Mouse (Mus musculus) liver, postnatal 0 days (tissue): ENCODE measurements around the gene Tifab.

Experiments
- CTCF ChIP-seq: sonication (generic); IDR thresholded peaks from 2 replicates; pipeline ENCODE4 v1.5.1; 2016; ENCODE audit warnings: antibody characterized with exemption, low read depth
- EP300 ChIP-seq: IDR thresholded peaks from 2 replicates; pipeline ENCODE4 v1.6.1; 2016; ENCODE audit warnings: antibody characterized with exemption, low read depth, mild to moderate bottlenecking

DNA sequence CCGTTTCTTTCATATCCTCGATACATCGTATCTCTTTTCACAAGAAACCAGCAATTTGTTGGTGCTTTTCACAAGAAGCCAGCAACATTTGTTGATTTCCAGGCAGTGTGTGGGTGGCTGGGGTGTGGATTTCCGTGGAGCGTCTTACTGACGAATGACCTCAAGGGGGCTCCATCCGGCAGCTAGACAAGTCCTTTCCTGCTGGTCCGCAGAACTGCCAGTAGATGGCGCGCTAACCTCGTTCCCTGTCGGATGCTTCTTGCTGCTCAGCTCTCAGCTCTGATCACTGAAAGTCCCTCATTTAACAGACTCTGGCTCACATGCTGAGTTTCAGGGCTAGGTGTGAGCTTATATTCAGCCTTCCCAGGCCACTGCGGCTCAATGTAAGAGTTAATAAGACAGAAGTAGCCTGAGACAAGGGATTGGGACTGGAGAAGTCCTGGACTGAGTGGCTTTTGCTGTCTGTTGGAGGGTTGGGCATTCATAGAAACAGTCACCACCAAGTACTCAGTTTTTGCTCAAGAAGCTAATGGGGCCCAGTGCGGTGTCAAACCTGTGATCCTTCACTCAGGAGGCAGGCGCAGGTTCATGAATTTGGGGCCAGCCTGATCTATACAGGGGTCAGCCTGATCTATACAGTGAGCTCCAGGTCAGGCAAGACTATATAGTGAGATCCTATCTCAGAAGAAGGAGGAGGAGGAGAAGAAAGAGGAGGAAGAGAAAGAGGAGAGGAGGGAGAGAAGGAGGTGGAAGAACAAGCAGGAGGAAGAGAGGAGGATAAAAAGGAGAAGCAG, 19.0 kb upstream of the Tifab start:
- TF ChIP-seq CTCF, result peak; percentile 99
- no peak for TF ChIP-seq EP300
